Mouse (Mus musculus): ENCODE measurements at regions not wholly inside any gene's neighbourhood (a gene's known extent, or its start where the extent isn't known, plus 50 kb on each side); places are given as distances from the start of the nearest gene placed in this dataset.

DNA sequence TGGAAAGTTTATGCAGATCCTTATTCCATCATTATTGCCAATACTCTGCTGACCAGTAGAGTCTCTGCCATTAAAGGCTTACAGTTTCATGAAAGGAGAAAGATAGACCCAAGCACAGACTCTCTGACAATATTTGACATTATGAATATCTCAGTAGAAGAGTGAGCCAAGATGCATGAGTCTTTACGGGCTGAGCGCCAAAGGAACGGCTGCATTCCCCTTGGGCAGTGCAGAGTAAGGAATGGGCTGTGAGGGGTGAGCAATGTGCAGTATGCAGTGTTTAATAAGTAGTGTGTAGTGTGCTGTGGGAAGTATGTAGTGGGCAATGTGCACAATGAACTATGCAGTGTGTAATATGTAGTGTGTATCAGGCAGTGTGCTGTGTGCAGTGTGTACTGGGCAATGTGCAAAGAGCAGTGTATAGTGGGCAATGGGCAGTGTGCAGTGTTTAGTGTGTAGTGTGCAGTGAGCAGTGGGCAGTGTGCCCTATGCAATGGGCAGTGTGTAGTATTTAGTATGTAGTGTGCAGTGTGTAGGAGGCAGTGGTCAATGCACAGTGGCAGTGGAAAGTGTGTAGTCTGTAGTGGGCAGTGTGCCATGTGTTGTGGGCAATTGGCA lies 671.8 kb downstream of the 5730522E02Rik start:
- Histone ChIP-seq H3K4me1 (ENCODE audit: control insufficient read depth in 2 of 2, insufficient read depth in 2 of 2, low read length in 2 of 2, poor library complexity in 1 of 2) (no peaks in the 10 kb centered on the region), H3K9me3 (ENCODE audit: control insufficient read depth, insufficient read depth, low read depth, low read length) (no peaks in the 10 kb centered on the region), H3K9ac (ENCODE audit: insufficient read depth, low read depth, low read length, poor library complexity, severe bottlenecking) (no peak overlapping the region), H3K27ac (ENCODE audit: insufficient read depth, low read depth, low read length, poor library complexity, severe bottlenecking) (no peak overlapping the region), H3K4me3 (ENCODE audit: insufficient read depth in 1 of 2, low read depth in 1 of 2, low read length in 2 of 2, poor library complexity in 1 of 2, severe bottlenecking in 1 of 2) (no peak overlapping the region), H3K36me3 (ENCODE audit: control insufficient read depth, insufficient read depth, low read length, poor library complexity, severe bottlenecking) (no peaks in the 10 kb centered on the region)
- in situ Hi-C loops (cut with MboI; ENCODE audit: low sequenced_read_pairs in 2 of 2, unreplicated experiment in 2 of 2) = no loop called here
- TF ChIP-seq ZNF384 (IDR thresholded peaks at IDR 0.05; ENCODE audit: low read depth, low read length) = no peak
- no peak for TF ChIP-seq HCFC1 (IDR thresholded peaks at IDR 0.05; ENCODE audit: borderline replicate concordance, insufficient read depth, low read length)
- TF ChIP-seq ZC3H11A (IDR thresholded peaks at IDR 0.05; ENCODE audit: borderline replicate concordance, low read depth, low read length) = no peak
- no peak for TF ChIP-seq CHD2 (IDR thresholded peaks at IDR 0.05; ENCODE audit: low read depth, low read length)
- no peak for TF ChIP-seq MAFK (IDR thresholded peaks at IDR 0.05; ENCODE audit: insufficient read depth, low read depth, low read length)
- no peak for DNase-seq (ENCODE audit: low read depth, low spot score)

GRCm38 (mm10) chr11:25536069-25536468 lies 674.5 kb downstream of the 5730522E02Rik start:
- in situ Hi-C loops (cut with MboI; ENCODE audit: low sequenced_read_pairs in 2 of 2, unreplicated experiment in 2 of 2) = no loop called here
- no peak overlapping the region for H3K9ac ChIP-seq (ENCODE audit: insufficient read depth, low read depth, low read length, poor library complexity, severe bottlenecking)
- no peaks in the 10 kb centered on the region for H3K9me3 ChIP-seq (ENCODE audit: control insufficient read depth, insufficient read depth, low read depth, low read length)
- H3K27ac ChIP-seq (ENCODE audit: insufficient read depth, low read depth, low read length, poor library complexity, severe bottlenecking) = no peak overlapping the region
- TF ChIP-seq ZC3H11A (IDR thresholded peaks at IDR 0.05; ENCODE audit: borderline replicate concordance, low read depth, low read length) = no peak
- no peak for TF ChIP-seq ZNF384 (IDR thresholded peaks at IDR 0.05; ENCODE audit: low read depth, low read length)
- no peak for TF ChIP-seq CHD2 (IDR thresholded peaks at IDR 0.05; ENCODE audit: low read depth, low read length)
- TF ChIP-seq MAFK (IDR thresholded peaks at IDR 0.05; ENCODE audit: insufficient read depth, low read depth, low read length) = no peak
- TF ChIP-seq HCFC1 (IDR thresholded peaks at IDR 0.05; ENCODE audit: borderline replicate concordance, insufficient read depth, low read length) = no peak
- no peaks in the 10 kb centered on the region for H3K36me3 ChIP-seq (ENCODE audit: control insufficient read depth, insufficient read depth, low read length, poor library complexity, severe bottlenecking)
- DNase-seq (ENCODE audit: low read depth, low spot score) = no peak
- H3K4me3 ChIP-seq (ENCODE audit: insufficient read depth in 1 of 2, low read depth in 1 of 2, low read length in 2 of 2, poor library complexity in 1 of 2, severe bottlenecking in 1 of 2) = no peak overlapping the region
- no peaks in the 10 kb centered on the region for H3K4me1 ChIP-seq (ENCODE audit: control insufficient read depth in 2 of 2, insufficient read depth in 2 of 2, low read length in 2 of 2, poor library complexity in 1 of 2)

- H3K9me3 ChIP-seq (ENCODE audit: control insufficient read depth, insufficient read depth, low read depth, low read length) = no peaks in the 10 kb centered on the region
- no peaks in the 10 kb centered on the region for H3K36me3 ChIP-seq (ENCODE audit: control insufficient read depth, insufficient read depth, low read length, poor library complexity, severe bottlenecking)
- no peak for DNase-seq (ENCODE audit: low read depth, low spot score)
- in situ Hi-C loops (cut with MboI; ENCODE audit: low sequenced_read_pairs in 2 of 2, unreplicated experiment in 2 of 2) = no loop called here
- no peak for TF ChIP-seq HCFC1 (IDR thresholded peaks at IDR 0.05; ENCODE audit: borderline replicate concordance, insufficient read depth, low read length)
- H3K27ac ChIP-seq (ENCODE audit: insufficient read depth, low read depth, low read length, poor library complexity, severe bottlenecking) = no peak overlapping the region
- H3K4me3 ChIP-seq (ENCODE audit: insufficient read depth in 1 of 2, low read depth in 1 of 2, low read length in 2 of 2, poor library complexity in 1 of 2, severe bottlenecking in 1 of 2) = no peak overlapping the region
- no peaks in the 10 kb centered on the region for H3K4me1 ChIP-seq (ENCODE audit: control insufficient read depth in 2 of 2, insufficient read depth in 2 of 2, low read length in 2 of 2, poor library complexity in 1 of 2)
- no peak overlapping the region for H3K9ac ChIP-seq (ENCODE audit: insufficient read depth, low read depth, low read length, poor library complexity, severe bottlenecking)
Observed at GRCm38 (mm10) chr11:25533081-25533480, 677.5 kb downstream of the 5730522E02Rik start.

GRCm38 (mm10) chr11:25531668-25532398 lies 678.7 kb downstream of the 5730522E02Rik start:
- Histone ChIP-seq H3K4me1 (ENCODE audit: control insufficient read depth in 2 of 2, insufficient read depth in 2 of 2, low read length in 2 of 2, poor library complexity in 1 of 2) (no peaks in the 10 kb centered on the region), H3K27ac (ENCODE audit: insufficient read depth, low read depth, low read length, poor library complexity, severe bottlenecking) (no peak overlapping the region), H3K36me3 (ENCODE audit: control insufficient read depth, insufficient read depth, low read length, poor library complexity, severe bottlenecking) (no peaks in the 10 kb centered on the region), H3K9me3 (ENCODE audit: control insufficient read depth, insufficient read depth, low read depth, low read length) (no peaks in the 10 kb centered on the region), H3K9ac (ENCODE audit: insufficient read depth, low read depth, low read length, poor library complexity, severe bottlenecking) (no peak overlapping the region), H3K4me3 (ENCODE audit: insufficient read depth in 1 of 2, low read depth in 1 of 2, low read length in 2 of 2, poor library complexity in 1 of 2, severe bottlenecking in 1 of 2) (no peak overlapping the region)
- no peak for TF ChIP-seq MAFK (IDR thresholded peaks at IDR 0.05; ENCODE audit: insufficient read depth, low read depth, low read length)
- no peak for TF ChIP-seq ZC3H11A (IDR thresholded peaks at IDR 0.05; ENCODE audit: borderline replicate concordance, low read depth, low read length)
- TF ChIP-seq CHD2 (IDR thresholded peaks at IDR 0.05; ENCODE audit: low read depth, low read length) = no peak
- TF ChIP-seq HCFC1 (IDR thresholded peaks at IDR 0.05; ENCODE audit: borderline replicate concordance, insufficient read depth, low read length) = no peak
- TF ChIP-seq ZNF384 (IDR thresholded peaks at IDR 0.05; ENCODE audit: low read depth, low read length) = no peak
- no peak for DNase-seq (ENCODE audit: low read depth, low spot score)
- in situ Hi-C loops (cut with MboI; ENCODE audit: low sequenced_read_pairs in 2 of 2, unreplicated experiment in 2 of 2) = no loop called here

Measured in ES-E14 (cell line).